Mouse (Mus musculus) embryo, embryonic 11.5 days (tissue): ENCODE data around the gene Ninl.

ENCODE experiments used
- DNase-seq: peaks from one replicate; pipeline ENCODE4 v3.0.0-alpha.2; 2012; ENCODE audit warnings: low read depth, low spot score

The Ninl gene

GRCm38 (mm10) chr2:151039232-151039695 is at the start of gene Ninl, which contains the start of gene Nanp:
TSS of gene Ninl (minus strand) at chr2:151039382.
TSS of gene Nanp (minus strand) at chr2:151039398.
- DNase-seq = peak; percentile 93

- no peak for DNase-seq
Observed at GRCm38 (mm10) chr2:151056637-151057036, 17.5 kb upstream of the Ninl start.

- DNase-seq = no peak
Observed at GRCm38 (mm10) chr2:151040411-151040810, 1.2 kb upstream of the Ninl start.

- DNase-seq = no peak
Observed at GRCm38 (mm10) chr2:151039726-151040125, 544 bp upstream of the Ninl start.

GRCm38 (mm10) chr2:151038811-151039222 is 365 bp downstream of the Ninl start:
- DNase-seq = peak; percentile 26

- DNase-seq = no peak
Observed at GRCm38 (mm10) chr2:151037876-151038552, 1.2 kb downstream of the Ninl start.

GRCm38 (mm10) chr2:151037292-151037691 is 1.9 kb downstream of the Ninl start:
- no peak for DNase-seq

GRCm38 (mm10) chr2:151036721-151037120 is 2.5 kb downstream of the Ninl start:
- no peak for DNase-seq

- no peak for DNase-seq
Observed at GRCm38 (mm10) chr2:151034435-151034834, 4.7 kb downstream of the Ninl start.

GRCm38 (mm10) chr2:151021158-151021557 is 18.0 kb downstream of the Ninl start:
- DNase-seq = no peak

- no peak for DNase-seq
Observed at GRCm38 (mm10) chr2:151015316-151015715, 23.9 kb downstream of the Ninl start.

GRCm38 (mm10) chr2:151011273-151011672 is 27.9 kb downstream of the Ninl start:
- DNase-seq = no peak

- no peak for DNase-seq
Observed at GRCm38 (mm10) chr2:151009515-151010085, 29.6 kb downstream of the Ninl start.

- peak; percentile 63 for DNase-seq
Observed at GRCm38 (mm10) chr2:151008939-151009509, 30.2 kb downstream of the Ninl start.

- no peak for DNase-seq
Observed at GRCm38 (mm10) chr2:151008517-151008932, 30.7 kb downstream of the Ninl start.

GRCm38 (mm10) chr2:151008006-151008405 is 31.2 kb downstream of the Ninl start:
- DNase-seq = no peak

- no peak for DNase-seq
Observed at GRCm38 (mm10) chr2:151006281-151006945, 32.8 kb downstream of the Ninl start.

GRCm38 (mm10) chr2:151004390-151004789 is 34.8 kb downstream of the Ninl start:
- no peak for DNase-seq

- no peak for DNase-seq
Observed at GRCm38 (mm10) chr2:151003796-151004195, 35.4 kb downstream of the Ninl start.

- no peak for DNase-seq
Observed at GRCm38 (mm10) chr2:151001619-151002175, 37.5 kb downstream of the Ninl start.

- DNase-seq = peak; percentile 31
Observed at GRCm38 (mm10) chr2:151000402-151001178, 38.6 kb downstream of the Ninl start.
